Mouse (Mus musculus) G1E-ER4 (cell line): ENCODE measurements around the gene Ucp3. TPM values are rescaled to one million over a fixed set of nuclear protein-coding genes. Genes with fewer than 3 reads are reported as not detected.

Experiments
- GATA1 ChIP-seq: IDR thresholded peaks from one replicate; pipeline ENCODE4 v1.8.0; 2012; ENCODE audit warnings: low read length, inconsistent platforms
- polyA plus RNA-seq: library from polyadenylated mRNA; stranded (reverse); fragments of >175 nt; gene quantifications from 2 replicates; pipeline ENCODE4 v1.2.3, GENCODE M21; 2012

The Ucp3 gene
- polyA plus RNA-seq, 1 experiment = not detected

DNA sequence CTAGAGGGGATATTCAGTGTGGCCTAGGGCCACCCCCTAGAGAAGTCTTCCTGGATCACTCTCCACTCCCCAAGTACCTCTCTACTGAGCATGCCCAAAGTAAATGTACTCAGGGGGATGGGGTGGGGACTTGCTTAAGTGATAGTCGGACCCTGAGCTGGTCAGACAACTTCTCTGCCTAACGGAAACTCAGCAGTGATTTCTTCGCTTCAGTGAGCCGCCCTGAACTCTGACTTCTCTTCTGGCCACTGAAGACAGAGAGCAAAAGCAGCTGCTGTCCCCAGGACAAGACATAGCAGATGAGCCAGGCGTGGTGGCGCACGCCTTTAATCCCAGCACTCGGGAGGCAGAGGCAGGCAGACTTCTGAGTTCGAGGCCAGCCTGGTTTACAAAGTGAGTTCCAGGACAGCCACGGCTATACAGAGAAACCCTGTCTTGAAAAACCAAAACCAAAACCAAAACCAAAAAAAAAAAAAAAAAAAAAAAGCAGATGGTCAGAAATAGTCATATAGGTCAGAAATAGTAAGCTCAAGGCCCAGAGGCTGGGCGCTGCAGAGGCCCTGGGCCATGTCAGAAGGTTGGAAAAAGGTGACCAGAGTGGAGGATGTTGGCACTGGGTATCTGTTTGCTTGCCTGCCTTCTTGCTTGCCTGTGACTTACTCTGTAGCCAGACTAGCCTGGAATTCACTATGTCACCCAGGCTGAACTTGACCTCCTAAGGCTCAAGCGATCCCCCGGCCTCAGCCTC lies 32.1 kb downstream of the Ucp3 start:
- TF ChIP-seq GATA1 = no peak

DNA sequence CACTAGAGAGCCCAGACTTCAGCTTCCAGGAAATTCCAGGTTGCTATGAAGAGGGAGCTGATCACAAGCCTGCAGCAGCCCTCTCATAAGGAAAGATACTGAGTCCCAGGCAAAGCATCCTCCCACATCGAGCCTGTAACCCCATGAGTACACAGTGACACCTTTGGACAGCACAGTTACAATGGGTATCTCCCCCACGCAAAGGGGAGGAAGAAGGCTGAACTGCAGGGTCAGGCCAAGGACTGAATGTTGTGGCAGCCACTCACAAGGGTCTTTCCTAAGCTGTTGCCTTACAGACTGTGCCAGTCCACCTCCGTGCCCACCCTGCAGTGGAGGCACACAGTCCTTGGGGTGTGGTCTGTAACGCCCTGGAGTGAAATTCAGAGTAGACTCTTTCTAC lies 33.7 kb downstream of the Ucp3 start:
- TF ChIP-seq GATA1 = no peak

DNA sequence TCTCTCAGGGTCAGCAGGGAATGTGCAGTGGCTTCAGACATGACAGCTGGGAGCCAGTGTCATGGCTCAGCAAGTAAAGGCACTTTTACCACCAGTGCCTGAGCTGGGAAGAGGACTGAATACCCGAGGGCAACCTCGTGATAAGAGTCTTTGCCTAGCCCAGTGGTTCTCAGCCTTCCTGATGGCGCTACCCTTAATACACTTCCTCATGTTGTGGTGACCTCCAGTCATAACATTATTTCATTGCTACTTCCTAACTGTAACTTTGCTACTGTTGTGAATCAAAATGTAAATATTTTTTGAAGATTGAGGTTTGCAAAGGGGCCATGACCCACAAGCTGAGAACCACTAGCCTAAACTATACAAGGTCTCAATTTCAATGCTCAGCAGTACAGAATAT lies 35.9 kb downstream of the Ucp3 start:
- TF ChIP-seq GATA1 = no peak

DNA sequence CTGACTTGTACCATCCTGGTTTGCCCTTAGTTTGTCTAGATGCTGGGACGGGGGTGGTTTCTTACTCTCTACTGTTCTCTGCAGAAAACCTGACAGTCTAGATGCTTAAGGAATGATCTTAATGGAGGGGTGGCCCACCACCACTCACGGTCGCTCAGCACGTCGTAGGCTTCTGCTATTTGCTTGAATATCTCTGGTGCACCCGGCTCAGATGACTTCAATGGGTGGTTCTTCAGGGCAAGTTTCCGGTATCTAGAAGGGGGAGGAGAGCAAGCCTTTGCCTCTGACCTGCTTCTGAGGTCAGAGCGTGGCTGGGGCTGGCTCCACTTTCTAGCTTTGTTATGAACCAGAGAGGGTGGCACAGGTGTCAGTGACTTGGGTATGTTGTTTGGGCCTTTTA lies 38.8 kb downstream of the Ucp3 start:
- no peak for TF ChIP-seq GATA1

DNA sequence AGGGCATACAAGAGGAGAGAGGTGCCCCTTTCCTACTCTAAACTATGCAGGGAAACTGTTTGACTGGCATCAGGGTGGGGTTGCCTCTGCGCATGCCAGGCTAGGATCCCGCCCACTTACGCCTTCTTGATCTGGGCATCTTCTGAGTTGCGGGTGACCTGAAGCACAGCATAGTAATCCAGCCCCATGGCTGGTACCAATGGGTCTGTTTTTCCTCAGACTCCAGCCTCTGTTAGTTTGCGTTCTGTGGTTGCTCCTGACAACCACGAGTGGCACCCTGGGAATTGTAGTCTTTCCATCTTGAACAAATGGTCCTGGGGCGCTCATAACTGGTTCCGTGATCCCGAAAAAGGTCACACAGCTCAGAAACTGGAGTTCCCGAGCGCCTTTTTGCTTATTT lies 41.8 kb downstream of the Ucp3 start, which contains the start of gene Dnajb13:
Dnajb13 (minus strand) TSS at position 388 of the 400 bp plus-strand sequence.
- no peak for TF ChIP-seq GATA1

DNA sequence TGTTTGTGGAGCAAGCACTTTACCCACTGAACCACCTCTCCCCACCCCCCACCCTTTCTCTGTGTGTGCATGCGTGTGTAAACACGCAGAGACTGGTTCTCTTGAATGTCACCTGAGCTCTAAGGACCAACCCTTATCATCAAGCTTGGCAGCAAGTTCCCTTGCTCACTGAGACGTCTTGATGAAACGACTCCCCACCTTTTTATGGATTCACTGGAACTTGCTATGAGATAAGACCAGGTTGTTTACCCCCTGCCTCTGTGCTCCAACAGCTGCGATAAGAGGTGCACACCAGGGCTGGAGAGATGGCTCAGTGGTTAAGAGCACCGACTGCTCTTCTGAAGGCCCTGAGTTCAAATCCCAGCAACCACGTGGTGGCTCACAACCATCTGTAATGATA lies 47.4 kb downstream of the Ucp3 start:
- TF ChIP-seq GATA1 = no peak

DNA sequence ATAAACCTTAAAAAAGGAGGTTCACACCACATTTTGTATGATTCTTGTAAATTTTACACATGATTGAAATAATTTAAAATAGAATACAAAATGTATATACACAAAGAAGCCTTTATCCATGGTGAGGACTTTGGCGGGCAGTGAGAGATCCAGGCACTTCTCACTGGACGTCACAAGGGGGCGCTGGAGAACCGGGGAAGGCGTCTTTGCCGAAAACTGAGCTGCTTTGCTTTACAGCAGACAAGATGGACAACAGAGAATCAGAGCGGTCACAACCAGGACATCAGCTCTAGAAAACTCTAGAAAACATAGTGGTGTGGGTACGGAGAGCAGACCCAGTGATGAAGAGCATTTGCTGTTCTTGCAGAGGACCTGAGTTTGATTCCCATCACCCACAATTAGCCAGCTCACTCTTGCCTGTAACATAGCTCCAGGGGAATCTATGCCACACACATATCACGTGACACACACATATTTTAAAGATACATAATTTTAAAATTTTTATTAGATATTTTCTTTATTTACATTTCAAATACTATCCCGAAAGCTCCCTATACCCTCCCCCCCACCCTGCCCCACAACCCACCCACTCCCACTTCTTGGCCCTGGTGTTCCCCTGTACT lies 48.0 kb downstream of the Ucp3 start:
- no peak for TF ChIP-seq GATA1

DNA sequence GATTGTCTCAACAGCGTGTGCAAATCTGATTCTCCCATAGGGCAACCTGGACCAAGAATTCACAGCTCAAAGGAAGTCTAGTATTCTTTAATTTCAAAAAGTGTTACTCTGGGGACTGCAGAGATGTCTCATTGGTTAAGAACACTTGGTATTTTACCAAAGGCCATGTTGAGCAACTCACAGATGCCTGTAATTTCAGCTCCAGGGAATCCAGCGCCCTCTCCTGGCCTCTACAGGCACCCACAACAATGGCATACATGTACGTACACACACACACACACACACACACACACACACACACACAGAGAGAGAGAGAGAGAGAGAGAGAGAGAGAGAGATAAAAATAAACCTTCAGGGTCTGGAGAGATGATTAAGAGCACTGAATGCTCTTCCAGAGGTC lies 49.4 kb downstream of the Ucp3 start:
- TF ChIP-seq GATA1 = no peak

DNA sequence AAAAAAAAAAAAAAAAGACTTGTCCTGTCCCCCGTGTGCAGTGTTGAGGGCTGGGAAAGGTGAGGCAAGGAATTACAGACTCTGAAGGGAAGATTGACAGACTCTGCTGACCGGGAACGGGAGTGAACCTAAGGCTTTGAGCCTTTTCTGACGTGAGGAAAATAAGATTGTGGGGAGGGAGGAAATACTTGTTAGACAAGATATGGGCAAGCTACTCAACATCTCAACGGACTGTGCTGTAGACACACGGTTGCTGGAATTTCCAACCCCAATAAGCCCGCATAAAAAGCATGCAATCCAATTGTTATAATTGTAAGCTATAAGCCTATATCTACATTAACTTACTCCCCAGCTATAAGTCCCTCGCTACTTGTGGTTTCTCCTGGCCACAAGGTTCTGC lies 51.9 kb downstream of the Ucp3 start:
- TF ChIP-seq GATA1 = no peak

DNA sequence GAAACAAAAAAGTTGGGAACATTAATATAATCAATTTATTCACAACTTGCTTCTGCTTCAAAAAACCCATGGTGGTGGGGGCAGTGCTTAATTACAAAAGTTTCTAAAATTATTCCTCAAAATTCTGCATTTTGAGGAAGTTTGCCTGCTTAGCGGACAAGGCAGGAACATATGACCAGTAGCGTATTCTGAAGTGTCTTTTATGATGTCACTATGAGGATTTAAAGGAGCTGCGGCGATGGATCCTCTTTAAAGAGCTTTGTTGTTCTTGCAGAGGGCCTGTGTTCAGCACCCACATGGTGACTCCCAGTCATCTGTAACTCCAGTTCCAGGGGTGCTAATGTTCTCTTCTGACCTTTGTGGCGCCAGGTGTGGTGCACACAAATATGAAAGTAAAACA lies 58.0 kb downstream of the Ucp3 start:
- TF ChIP-seq GATA1 = no peak

DNA sequence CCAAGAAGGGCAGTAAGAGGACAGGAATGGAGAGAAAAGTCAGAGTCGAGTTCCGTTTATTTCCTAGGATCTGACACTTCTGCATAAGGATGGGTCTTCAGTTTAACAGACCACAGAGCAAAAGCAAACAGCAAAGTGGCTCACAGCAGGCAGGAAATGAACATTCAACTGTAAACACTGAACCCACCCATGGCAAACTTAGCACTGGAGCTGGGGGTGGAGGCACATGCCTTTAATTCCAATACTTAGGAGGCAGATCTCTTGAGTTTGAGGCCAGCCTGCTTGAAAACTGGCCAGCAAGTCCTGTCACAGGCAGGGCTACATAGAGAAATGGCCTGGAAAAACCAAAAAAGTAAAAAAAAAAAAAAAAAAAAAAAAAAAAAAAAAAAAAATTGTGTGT lies 60.7 kb downstream of the Ucp3 start:
- no peak for TF ChIP-seq GATA1

DNA sequence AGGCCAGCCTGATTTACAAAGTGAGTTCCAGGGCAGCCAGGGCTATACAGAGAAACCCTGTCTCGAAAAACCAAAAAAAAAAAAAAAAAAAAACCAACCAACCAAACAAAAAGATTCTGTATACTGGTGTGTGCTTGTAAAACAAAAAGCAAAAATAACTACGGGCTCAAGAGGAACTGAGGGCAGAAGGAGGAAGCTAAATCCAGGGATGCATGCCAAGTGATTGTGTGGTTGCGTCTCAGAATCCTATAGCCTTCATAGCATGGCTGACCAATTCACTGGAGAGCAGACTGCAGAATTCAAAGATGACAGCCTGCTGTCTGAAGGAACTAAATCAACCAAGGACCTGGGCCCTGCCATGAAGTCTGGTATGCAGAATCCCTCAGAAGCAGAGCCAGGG lies 61.4 kb downstream of the Ucp3 start:
- TF ChIP-seq GATA1 = no peak

DNA sequence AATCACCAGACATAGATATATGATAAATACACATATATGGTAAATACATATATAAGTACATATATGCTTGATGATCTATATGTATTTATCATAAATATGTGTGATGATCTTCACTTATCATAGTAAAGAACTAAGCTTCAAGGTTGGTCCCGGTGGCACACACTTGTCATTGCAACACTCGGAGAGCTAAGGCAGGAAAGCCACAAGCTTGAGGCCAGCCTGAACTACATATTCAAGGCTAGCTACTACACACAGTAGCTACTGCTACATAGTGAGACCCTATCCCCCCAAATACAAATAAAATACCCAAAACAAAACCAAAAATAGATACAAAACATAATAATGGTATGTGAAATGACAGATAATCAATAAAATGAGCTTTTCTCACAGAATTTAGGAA lies 63.0 kb downstream of the Ucp3 start:
- TF ChIP-seq GATA1 = no peak

Other genes starting within 250 kb of the Ucp3 start
- gene Pgm2l1, start 245.6 kb upstream of the Ucp3 start, polyA plus RNA-seq = 19.5 and 24.7 TPM in 2 replicates
- not detected in 2 replicates for gene P4ha3, start 187.5 kb upstream of the Ucp3 start, polyA plus RNA-seq
- gene C2cd3, start 100.8 kb upstream of the Ucp3 start, polyA plus RNA-seq = 22.7 and 27.1 TPM in 2 replicates
- gene Ppme1, start 100.7 kb upstream of the Ucp3 start, polyA plus RNA-seq = 45.7 and 57.9 TPM in 2 replicates
- 987 and 1,168 TPM in 2 replicates for gene Ucp2, start 20.3 kb downstream of the Ucp3 start, polyA plus RNA-seq
- gene Dnajb13, start 42.0 kb downstream of the Ucp3 start, polyA plus RNA-seq = not detected in 2 replicates
- 11.2 and 13.4 TPM in 2 replicates for gene Coa4, start 64.1 kb downstream of the Ucp3 start, polyA plus RNA-seq
- gene Rab6a, start 134.4 kb downstream of the Ucp3 start, polyA plus RNA-seq = 22.5 and 28.2 TPM in 2 replicates
- gene Mrpl48, start 135.3 kb downstream of the Ucp3 start, polyA plus RNA-seq = 1.2 and 1.7 TPM in 2 replicates
- not detected in 2 replicates for gene Plekhb1, start 189.4 kb downstream of the Ucp3 start, polyA plus RNA-seq
- gene Fam168a, start 233.6 kb downstream of the Ucp3 start, polyA plus RNA-seq = 43.5 and 47.1 TPM in 2 replicates